Mouse (Mus musculus) right cerebral cortex, postnatal 36 days (tissue): ENCODE results near the gene Slc16a10.

Source experiments
- DNase-seq, 2 experiments: peaks; one replicate each; pipeline ENCODE4 v3.0.0; 2022; ENCODE audit warnings: low spot score in 2 of 2, mixed read lengths in 1 of 2

Slc16a10 gene

DNA sequence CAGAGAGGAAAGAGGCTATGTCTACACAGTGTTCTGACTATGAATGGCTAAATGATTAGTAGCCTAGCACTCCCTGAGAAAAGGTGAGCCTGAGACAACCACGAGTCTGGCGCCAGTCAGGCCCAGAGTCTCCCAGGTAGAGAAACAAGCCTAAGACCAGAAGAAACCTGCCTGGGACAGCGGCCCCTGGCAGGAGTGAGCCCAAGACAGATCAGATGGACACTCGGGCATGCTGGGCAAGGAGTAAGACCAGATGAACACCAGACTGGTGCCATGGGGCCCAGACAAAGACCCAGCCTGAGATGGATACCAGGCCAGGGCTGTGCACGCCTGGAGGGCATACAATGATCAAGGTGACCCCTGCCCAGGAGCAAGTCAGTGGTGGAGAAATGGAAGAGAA lies 32.5 kb downstream of the Slc16a10 start:
- DNase-seq: no peak

DNA sequence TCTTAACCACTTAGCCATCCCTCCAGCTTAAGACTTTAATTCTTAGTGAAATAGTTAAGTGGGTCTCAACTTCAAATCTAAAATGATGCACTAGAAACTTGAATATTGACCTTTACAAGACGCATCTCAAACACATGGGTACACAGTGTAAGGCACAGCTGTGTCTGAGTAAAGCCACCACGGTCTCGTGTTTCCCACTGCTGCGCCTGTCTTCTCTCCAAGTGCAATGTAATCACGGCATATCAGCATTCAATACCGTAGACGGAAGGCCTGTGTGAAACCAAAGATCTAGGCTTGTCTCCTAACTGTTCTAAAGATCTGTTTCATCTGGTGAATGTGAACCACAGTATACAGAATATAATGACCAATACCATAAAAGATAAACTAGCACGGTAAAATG lies 33.1 kb downstream of the Slc16a10 start:
- DNase-seq: no peak

DNA sequence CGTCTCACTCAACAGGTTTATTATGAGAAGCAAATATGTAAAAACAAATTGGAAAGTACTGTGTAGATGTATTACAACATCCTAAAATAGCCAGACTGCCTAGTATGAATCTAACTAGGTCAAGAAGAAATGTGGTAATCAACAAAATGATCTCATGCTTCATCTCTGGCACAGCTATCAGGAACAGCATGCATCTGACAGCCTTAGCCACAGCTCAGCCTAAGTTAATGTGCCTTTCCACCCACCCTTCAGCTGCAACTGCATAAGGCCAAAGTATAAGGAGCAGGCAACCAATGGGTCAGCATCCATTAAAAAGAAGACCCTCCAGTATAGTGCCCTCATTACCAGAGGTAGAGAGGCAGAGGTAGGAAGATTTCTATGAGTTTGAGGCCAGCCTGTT lies 34.1 kb downstream of the Slc16a10 start:
- peak in 1 of 2 experiments; percentile 36 for DNase-seq

- no peak for DNase-seq
These were observed 36.9 kb downstream of the Slc16a10 start for GRCm38 (mm10) chr10:40105174-40105573.

DNA sequence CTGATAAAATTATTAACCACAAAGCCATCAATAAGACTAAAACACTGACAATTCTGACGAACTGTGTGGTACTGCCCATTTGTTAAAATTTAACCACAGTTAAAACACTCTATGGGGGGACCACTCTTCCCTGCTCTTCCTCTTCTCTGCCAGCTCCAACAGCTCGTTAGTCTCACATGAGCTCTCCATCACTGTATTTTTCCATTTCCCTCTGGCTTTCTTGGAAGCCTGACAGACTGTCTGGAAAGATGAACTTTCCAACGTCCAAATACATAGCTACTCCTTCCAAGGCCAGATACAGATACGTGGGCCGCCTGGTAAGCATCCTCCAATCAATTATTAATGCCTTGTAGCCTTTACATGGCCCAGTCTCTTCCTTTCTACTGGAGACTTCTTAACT lies 38.3 kb downstream of the Slc16a10 start:
- DNase-seq: no peak

DNA sequence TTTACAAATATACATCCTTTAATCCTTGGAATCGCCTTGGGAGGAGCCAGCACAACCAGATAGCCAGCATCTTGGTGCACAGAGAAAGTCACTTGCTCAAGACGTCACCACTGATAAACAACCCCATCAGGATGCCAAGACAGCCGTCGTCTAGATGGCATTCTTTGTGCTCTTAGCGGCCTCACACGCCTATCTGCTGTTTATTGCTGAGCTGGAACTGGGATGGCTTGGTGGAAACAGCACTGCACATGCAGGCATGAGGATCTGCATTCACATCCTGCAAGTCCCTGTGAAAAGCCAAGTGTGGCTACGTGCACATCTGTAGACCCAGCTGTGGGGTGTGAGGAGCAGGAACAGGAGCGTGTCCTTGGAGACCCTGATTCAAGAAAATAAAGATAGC lies 39.1 kb downstream of the Slc16a10 start:
- DNase-seq: no peak

DNA sequence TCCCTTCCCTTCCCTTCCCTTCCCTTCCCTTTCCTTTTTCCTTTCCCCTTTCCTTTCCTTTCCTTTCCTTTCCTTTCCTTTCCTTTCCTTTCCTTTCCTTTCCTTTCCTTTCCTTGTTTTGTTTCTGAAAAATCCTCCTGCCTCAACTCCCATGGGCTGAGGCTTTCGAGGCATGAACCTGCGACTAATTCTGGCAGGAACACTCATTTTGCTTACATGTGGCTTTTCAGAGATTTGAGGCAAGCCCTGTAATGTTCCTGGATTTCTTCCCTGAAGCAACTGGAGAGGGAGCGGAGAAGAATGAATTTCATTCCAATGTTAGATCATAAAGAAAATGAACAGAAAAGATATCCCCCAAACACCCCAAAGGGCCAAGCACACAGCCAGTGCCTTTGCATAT lies 39.9 kb downstream of the Slc16a10 start:
- no peak for DNase-seq

GRCm38 (mm10) chr10:40098441-40098840 lies 43.6 kb downstream of the Slc16a10 start:
- DNase-seq: no peak

GRCm38 (mm10) chr10:40097519-40097918 lies 44.5 kb downstream of the Slc16a10 start:
- no peak for DNase-seq

GRCm38 (mm10) chr10:40094752-40095151 lies 47.3 kb downstream of the Slc16a10 start:
- DNase-seq: no peak

DNA sequence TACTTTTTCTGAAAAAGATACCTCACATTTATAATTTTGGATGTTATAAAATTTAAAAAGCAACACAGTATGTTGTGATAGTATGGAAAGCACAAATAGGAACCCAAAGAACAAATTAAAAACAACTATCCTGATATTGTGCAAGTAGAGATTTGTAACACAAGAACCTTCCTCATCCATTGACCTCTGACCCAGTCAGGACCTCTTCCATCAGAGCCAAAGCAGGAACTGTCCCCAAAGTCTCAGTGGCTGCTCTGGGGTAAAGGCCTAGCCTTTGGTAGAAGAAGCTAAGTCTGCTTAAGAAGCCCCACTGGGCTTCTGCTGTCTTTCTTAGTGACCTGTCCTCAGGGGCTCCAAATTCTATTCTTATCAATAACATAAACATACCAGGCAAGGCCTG lies 48.5 kb downstream of the Slc16a10 start:
- DNase-seq: no peak

- DNase-seq: no peak
These were observed 50.6 kb downstream of the Slc16a10 start for GRCm38 (mm10) chr10:40091455-40091854.

DNA sequence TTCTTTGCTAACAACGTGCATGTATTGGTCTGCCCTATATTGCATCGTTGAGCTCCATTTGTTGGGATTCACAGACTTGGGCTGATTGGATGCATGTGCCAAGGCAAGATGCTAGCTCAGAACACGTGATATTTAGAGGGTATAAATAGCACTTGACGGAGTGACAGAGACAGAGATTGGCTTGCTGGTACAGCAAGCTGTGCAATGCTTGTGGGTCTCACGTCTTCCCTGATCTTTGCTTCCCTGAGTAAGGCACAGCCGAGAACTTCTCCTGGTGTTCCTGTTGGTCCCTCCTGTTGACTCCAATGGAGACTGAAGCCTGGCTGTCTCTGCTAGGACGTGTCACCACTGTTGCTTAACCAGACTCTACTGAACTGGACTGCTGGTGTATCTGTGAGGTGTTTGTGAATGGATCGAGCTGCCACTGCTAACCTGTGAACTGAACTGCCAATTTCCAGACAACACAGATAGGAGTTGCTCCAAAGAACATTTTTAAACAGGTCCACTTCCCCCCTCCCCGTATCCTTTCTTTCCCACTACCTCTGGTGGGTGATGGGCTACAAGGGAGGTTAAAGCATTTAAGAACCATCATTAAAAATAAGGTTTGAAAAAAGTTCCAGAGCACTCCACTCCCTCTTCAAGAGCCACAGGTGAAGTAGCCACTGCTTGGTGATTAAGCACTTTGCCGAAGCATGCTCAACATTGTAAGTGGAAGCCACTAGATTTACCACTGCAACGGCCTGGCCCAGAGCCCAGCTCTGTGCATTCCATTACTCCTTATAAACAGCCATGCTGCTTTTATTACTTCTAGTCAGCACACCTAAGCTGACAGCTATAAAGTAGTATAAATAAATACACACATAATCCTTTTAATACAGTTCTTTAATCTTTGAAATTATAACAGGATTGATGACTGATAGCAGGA lies 51.3 kb downstream of the Slc16a10 start:
- no peak for DNase-seq

DNA sequence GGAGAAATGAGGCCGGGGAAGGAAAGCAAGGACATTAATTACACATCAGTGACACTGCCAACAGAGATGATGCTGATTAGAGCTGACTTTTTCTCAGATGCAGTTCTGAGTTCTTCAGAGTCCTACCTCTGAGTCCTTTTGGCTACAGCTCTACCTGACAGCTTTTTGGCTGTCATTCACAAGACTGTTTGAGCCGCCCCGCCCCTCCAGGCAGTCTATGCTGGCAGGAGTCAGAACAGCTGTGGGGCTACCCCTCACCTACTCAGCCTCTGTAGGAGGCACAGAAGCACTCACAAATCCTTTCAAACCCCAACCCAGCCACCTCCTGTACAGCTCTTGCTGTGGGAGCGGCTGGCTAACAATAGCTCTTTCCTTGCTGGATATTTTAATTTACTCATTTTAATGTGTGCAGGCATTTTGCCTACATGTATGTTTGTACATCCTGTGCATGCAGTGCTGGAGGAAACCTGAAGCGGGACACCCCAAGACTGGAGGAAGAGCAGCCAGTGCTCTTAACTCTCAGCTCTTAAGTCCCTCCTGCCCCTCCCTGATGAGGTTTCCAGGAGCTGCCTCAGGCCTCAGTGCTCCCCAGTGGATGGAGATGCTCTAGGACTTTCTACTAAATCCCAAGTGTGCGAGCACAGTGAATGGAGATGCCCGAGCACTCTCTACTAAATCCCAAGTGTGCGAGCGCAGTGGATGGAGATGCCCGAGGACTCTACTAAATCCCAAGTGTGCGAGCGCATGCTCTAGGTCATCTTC lies 57.5 kb downstream of the Slc16a10 start:
- peak in 1 of 2 experiments; percentile 30 for DNase-seq

GRCm38 (mm10) chr10:40083556-40083955 lies 58.5 kb downstream of the Slc16a10 start:
- DNase-seq: no peak

DNA sequence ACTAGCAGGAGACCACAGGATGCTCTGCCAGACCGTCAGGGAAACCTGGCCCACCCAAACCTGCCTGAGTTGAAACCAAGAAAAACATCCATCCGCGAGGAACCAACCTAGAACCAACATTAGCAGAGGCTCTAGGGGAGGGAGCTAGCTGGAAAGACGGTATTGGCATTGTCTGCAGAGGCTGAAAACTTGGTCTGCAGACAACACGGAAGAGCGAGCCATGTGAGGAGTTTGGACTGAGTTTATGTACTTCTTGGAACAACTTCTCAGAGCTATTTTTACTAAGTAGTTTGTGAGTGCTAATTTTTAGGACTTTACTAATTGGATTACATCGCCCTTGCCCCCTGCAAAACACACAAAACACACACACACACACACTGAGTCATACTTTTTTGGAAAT lies 59.4 kb downstream of the Slc16a10 start:
- DNase-seq: no peak

DNA sequence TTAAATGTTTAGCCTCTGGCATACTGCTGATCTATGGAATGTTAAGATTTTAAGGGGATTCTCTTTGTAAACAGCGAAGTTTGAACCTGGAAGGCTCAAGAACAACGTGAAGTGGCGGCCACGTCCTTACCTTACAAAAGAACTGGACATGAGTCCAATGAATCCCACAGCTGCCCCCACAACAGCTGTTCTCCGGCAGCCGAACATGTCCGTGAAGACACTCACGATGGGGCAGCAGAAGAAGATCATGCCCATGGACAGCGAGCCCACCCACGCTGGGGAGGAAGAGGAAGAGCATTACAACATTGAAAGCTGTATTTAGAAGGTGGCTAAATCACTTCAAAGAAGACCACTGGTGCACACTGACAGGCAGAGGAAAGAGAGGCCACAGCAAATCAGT lies 61.5 kb downstream of the Slc16a10 start:
- DNase-seq: no peak

DNA sequence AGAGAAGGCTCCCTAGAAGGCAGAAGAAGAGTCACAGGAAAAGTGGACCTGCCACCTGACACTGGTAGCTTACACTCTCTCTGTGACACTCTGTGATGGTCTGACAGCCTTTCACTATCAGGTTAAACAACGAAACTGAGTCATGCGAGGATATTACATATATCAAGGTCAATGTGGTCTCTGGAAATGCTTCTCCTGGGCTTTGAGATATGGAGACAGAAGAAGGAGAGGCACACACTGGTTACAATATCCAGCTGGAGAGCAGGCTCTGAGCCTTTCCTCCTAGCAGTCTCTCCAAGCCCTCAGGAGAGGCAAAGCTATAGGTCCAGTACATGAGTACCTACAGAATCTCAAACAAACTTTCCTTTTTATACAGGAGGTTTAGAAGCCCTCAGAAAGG lies 62.8 kb downstream of the Slc16a10 start:
- DNase-seq: no peak

GRCm38 (mm10) chr10:40077960-40078353 lies 64.1 kb downstream of the Slc16a10 start:
- no peak for DNase-seq

GRCm38 (mm10) chr10:40077346-40077959 lies 64.6 kb downstream of the Slc16a10 start:
- DNase-seq: no peak

GRCm38 (mm10) chr10:40073608-40074007 lies 68.5 kb downstream of the Slc16a10 start:
- no peak for DNase-seq

DNA sequence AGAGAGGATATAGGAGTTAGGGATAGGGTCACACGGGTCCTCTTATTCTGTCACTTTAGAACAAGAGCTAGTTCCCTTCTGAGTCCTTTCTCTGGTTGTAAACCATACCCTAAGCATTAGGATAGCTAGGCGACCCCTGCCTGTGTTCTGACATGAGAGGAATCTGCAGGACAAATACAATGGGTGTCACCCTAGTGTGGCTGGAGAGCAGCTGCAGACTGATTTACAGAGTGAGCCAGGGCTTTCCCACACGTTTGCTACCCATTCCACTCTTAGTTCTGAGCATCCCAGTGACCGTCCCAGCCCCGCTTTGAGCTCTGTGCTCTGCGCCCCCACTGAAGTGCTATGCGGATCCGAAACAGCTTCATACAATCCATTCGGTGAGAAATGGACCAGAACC lies 71.4 kb downstream of the Slc16a10 start:
- DNase-seq: no peak
